Mouse (Mus musculus) small intestine, adult 2 months (tissue): ENCODE measurements at regions not wholly inside any gene's neighbourhood (a gene's known extent, or its start where the extent isn't known, plus 50 kb on each side); places are given as distances from the start of the nearest gene placed in this dataset.

Experiments
- CTCF ChIP-seq: fragments of 200-500 bp; IDR thresholded peaks from 2 replicates; pipeline ENCODE4 v1.5.1; 2012; ENCODE audit warnings: low read depth, mild to moderate bottlenecking, control low read depth, inconsistent platforms, low read length, moderate library complexity, mixed read lengths; ENCODE audit not compliant: insufficient replicate concordance, insufficient read length; ENCODE audit errors: extremely low read depth
- POLR2A ChIP-seq: fragments of 200-500 bp; IDR thresholded peaks from 2 replicates; pipeline ENCODE4 v1.6.1; 2012; ENCODE audit warnings: low read depth, mild to moderate bottlenecking, control low read depth, inconsistent platforms, low read length, moderate library complexity

DNA sequence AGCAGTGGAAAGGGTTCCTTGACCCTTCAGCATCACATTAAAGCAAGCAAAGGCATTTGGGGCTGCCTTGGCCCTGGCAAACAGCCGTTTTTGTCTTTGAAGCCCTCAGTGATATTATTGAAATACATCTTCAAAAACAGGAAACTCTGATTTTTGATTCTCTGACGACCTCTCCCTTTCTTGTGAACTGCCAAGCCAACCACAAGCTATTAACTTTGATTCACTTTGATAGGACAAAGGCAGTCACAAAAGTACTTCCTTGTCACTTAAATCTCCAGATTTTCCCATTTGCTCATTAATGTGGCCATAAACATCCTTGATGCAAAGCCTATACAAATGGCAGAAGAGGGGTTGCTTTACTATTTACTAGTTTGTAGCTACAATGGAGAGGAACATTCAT lies 70.0 kb downstream of the Tmsb4x start:
- no peak for TF ChIP-seq POLR2A
- no peak for TF ChIP-seq CTCF
